Mouse (Mus musculus): Measurements from ENCODE around the gene Zfp11.
A peak's percentile ranks its signal among the peaks of the same experiment; 100 is the strongest.
"Not testable (repeated sequence)": the region's sequence is repeated elsewhere in the genome, so short reads cannot be mapped to it uniquely, and the experiment has no call there.

Gene Zfp11

GRCm38 (mm10) chr5:129670036-129670458 lies at the start of gene Zfp11:
TSS of gene Zfp11 (minus strand) at chr5:129670099.
- DNase-seq = peak; percentile 88

- no peak for DNase-seq
Measured at GRCm38 (mm10) chr5:129717016-129717415, 47.1 kb upstream of the Zfp11 start.

GRCm38 (mm10) chr5:129715326-129715861 lies 45.5 kb upstream of the Zfp11 start, which contains the start of gene Mrps17:
TSS of gene Mrps17 (plus strand) at chr5:129715497.
- DNase-seq = peak; percentile 96

GRCm38 (mm10) chr5:129708412-129708811 lies 38.5 kb upstream of the Zfp11 start, which contains the start of gene Sept14:
TSS of gene Sept14 (minus strand) at chr5:129708512.
- no peak for DNase-seq

GRCm38 (mm10) chr5:129703368-129703767 lies 33.5 kb upstream of the Zfp11 start:
- DNase-seq = no peak

- DNase-seq = no peak
Measured at GRCm38 (mm10) chr5:129701706-129702105, 31.8 kb upstream of the Zfp11 start.

GRCm38 (mm10) chr5:129700506-129700905 lies 30.6 kb upstream of the Zfp11 start:
- no peak for DNase-seq

- no peak for DNase-seq
Measured at GRCm38 (mm10) chr5:129690528-129690927, 20.6 kb upstream of the Zfp11 start.

GRCm38 (mm10) chr5:129687621-129688020 lies 17.7 kb upstream of the Zfp11 start:
- no peak for DNase-seq

- not testable (repeated sequence) for DNase-seq
Measured at GRCm38 (mm10) chr5:129685141-129685540, 15.2 kb upstream of the Zfp11 start.

GRCm38 (mm10) chr5:129669453-129670035 lies 355 bp downstream of the Zfp11 start:
- no peak for DNase-seq

GRCm38 (mm10) chr5:129667851-129668250 lies 2.0 kb downstream of the Zfp11 start:
- no peak for DNase-seq

GRCm38 (mm10) chr5:129666271-129666909 lies 3.5 kb downstream of the Zfp11 start:
- no peak for DNase-seq

GRCm38 (mm10) chr5:129664090-129664489 lies 5.8 kb downstream of the Zfp11 start:
- DNase-seq = no peak

- no peak for DNase-seq
Measured at GRCm38 (mm10) chr5:129657931-129658330, 12.0 kb downstream of the Zfp11 start.

- DNase-seq = no peak
Measured at GRCm38 (mm10) chr5:129657016-129657415, 12.9 kb downstream of the Zfp11 start.

- DNase-seq = no peak
Measured at GRCm38 (mm10) chr5:129650858-129651257, 19.0 kb downstream of the Zfp11 start.

GRCm38 (mm10) chr5:129632270-129633250 lies 37.3 kb downstream of the Zfp11 start:
- not testable (repeated sequence) for DNase-seq

GRCm38 (mm10) chr5:129626586-129626985 lies 43.3 kb downstream of the Zfp11 start:
- not testable (repeated sequence) for DNase-seq

- no peak for DNase-seq
Measured at GRCm38 (mm10) chr5:129626099-129626498, 43.8 kb downstream of the Zfp11 start.

GRCm38 (mm10) chr5:129621361-129621760 lies 48.5 kb downstream of the Zfp11 start:
- DNase-seq = no peak

GRCm38 (mm10) chr5:129620600-129620999 lies 49.3 kb downstream of the Zfp11 start:
- not testable (repeated sequence) for DNase-seq

- peak; percentile 77 for DNase-seq
Measured at GRCm38 (mm10) chr5:129611060-129611459, 58.8 kb downstream of the Zfp11 start.

Measured in lung, postnatal 10 days (tissue).